Mouse (Mus musculus) MEL (cell line): ENCODE results near the gene A930018P22Rik.

ENCODE experiments used
- CTCF ChIP-seq, 3 experiments: IDR thresholded peaks in 2 of 3; conservative IDR thresholded peaks in 1 of 3; 2 replicates each; pipeline ENCODE4 v1.5.1; 2011 to 2012; ENCODE audit warnings: low read length in 3 of 3, low read depth in 2 of 3, mild to moderate bottlenecking in 2 of 3, improper control_type of control experiment in 1 of 3, inconsistent platforms in 1 of 3, mixed read lengths in 1 of 3, moderate library complexity in 1 of 3; ENCODE audit not compliant: control insufficient read depth in 1 of 3, insufficient read depth in 1 of 3, poor library complexity in 1 of 3, severe bottlenecking in 1 of 3
- USF1 ChIP-seq: IDR thresholded peaks from 2 replicates; pipeline ENCODE4 v1.6.1; 2014; ENCODE audit warnings: low read depth, mild to moderate bottlenecking, inconsistent platforms, low read length, improper control_type of control experiment, moderate library complexity
- USF2 ChIP-seq, 2 experiments: IDR thresholded peaks; 2 replicates each; pipeline ENCODE4 v1.6.1; 2011 to 2012; ENCODE audit warnings: improper control_type of control experiment in 2 of 2, low read length in 2 of 2, borderline replicate concordance in 1 of 2, inconsistent platforms in 1 of 2, low read depth in 1 of 2, mild to moderate bottlenecking in 1 of 2; ENCODE audit not compliant: insufficient read depth in 1 of 2

DNA sequence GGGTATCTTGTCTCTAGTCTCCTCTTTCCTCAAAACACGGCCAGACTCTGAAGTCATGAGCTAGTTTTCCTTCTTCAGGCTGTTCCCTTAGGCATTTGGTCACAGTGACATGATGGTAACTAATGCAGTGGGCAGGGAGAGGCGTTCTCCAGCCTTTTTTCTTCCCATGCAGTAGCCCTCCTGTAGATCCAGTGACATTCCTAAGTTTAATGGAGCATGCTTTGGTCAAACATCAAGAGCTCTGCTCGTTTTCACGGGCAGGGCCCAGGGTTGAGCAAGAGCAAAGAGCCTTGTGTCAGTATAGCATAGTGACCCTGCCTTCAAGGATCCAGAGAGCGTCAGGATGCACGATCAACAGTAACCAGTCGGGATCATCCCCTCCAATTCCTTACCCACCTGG, 40.8 kb downstream of the A930018P22Rik start:
- no peak for TF ChIP-seq CTCF (IDR thresholded peaks at IDR 0.05 in 2 of 3, conservative IDR thresholded peaks at IDR 0.05 in 1 of 3; ENCODE audit: control insufficient read depth in 1 of 3, insufficient read depth in 1 of 3, low read depth in 2 of 3, low read length in 3 of 3, poor library complexity in 1 of 3, severe bottlenecking in 1 of 3)
- no peak for TF ChIP-seq USF2 (IDR thresholded peaks at IDR 0.05; ENCODE audit: borderline replicate concordance in 1 of 2, insufficient read depth in 1 of 2, low read depth in 1 of 2, low read length in 2 of 2)
- TF ChIP-seq USF1: no peak
